In the genomic region with DNA sequence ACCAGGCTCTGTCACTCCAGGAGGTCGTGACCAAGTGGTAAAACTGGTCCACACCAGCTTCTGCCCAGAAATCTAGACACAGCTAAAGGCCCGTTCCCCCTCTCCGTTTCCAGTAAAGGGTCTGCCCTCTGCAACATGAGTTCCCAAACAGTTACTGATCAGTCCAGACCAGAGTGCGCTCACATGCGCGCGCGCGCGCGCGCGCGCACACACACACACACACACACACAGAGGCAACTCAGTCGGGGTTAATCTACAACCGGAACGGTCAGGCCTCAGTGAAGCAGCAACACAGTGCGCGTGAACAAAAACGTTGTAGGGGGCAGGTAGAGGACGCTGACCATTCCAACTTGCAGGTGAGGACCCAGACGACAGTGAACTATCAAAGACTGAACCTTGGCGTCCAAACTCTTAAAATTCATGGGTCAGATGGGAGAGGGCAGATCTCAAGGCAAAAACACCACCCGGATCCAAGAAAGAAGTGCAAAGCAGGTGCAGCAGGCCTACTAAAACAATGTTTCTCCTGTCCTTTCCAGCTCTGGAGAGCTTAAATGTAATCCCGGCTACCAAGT, we compare ENCODE assay signal across 8 mouse cellular contexts. TPM values are rescaled to one million over a fixed set of nuclear protein-coding genes. Genes with fewer than 3 reads are reported as not detected.
DNase-seq lines count a peak whose midpoint lies in the region; ATAC-seq and TF ChIP-seq lines count a peak whose summit lies in the region.

No protein-coding gene starts in this region.

- no peaks in the 10 kb centered on the region for H3K36me3 ChIP-seq in lung, embryonic 16.5 days (ENCODE audit: control insufficient read depth, insufficient read depth, low read length)
- no peaks in the 10 kb centered on the region for H3K36me3 ChIP-seq in hindbrain, embryonic 10.5 days
- H3K36me3 ChIP-seq in limb, embryonic 14.5 days (ENCODE audit: control insufficient read depth, insufficient read depth, low read length), result no peaks in the 10 kb centered on the region
- H3K36me3 ChIP-seq in stomach, embryonic 14.5 days (ENCODE audit: control insufficient read depth, insufficient read depth, low read length), result no peaks in the 10 kb centered on the region

- H3K4me3 ChIP-seq in lung, embryonic 16.5 days (ENCODE audit: low read length), result peak overlapping the region; percentile 96
- peak overlapping the region; percentile 80 for H3K4me3 ChIP-seq in hindbrain, embryonic 10.5 days
- H3K4me3 ChIP-seq in limb, embryonic 14.5 days (replicated peaks; ENCODE audit: low read length), result peak overlapping the region; percentile 58
- peak overlapping the region; percentile 71 for H3K4me3 ChIP-seq in stomach, embryonic 14.5 days (ENCODE audit: low read depth, low read length)

- TF ChIP-seq POLR2A in limb, embryonic 14.5 days (IDR thresholded peaks at IDR 0.05; ENCODE audit: borderline replicate concordance, extremely low read depth, insufficient read depth, insufficient read length), result no peak

- H3K4me1 ChIP-seq in lung, embryonic 16.5 days (replicated peaks; ENCODE audit: control insufficient read depth, insufficient read depth, low read length), result peaks cover 55% of the 10 kb centered on the region
- peaks cover 65% of the 10 kb centered on the region for H3K4me1 ChIP-seq in hindbrain, embryonic 10.5 days (replicated peaks)
- H3K4me1 ChIP-seq in limb, embryonic 14.5 days (ENCODE audit: control insufficient read depth, insufficient read depth, low read length), result peaks cover 14% of the 10 kb centered on the region; the same call in 1 of the 2 replicates
- H3K4me1 ChIP-seq in stomach, embryonic 14.5 days (ENCODE audit: control insufficient read depth, insufficient read depth, low read length), result peaks cover 30% of the 10 kb centered on the region

- H3K9me3 ChIP-seq in lung, embryonic 16.5 days (ENCODE audit: control insufficient read depth, low read length), result no peaks in the 10 kb centered on the region
- H3K9me3 ChIP-seq in hindbrain, embryonic 10.5 days, result no peaks in the 10 kb centered on the region
- H3K9me3 ChIP-seq in limb, embryonic 14.5 days (ENCODE audit: control insufficient read depth, low read length), result no peaks in the 10 kb centered on the region
- no peaks in the 10 kb centered on the region for H3K9me3 ChIP-seq in stomach, embryonic 14.5 days (ENCODE audit: control insufficient read depth, low read depth, low read length)

- H3K4me2 ChIP-seq in lung, embryonic 16.5 days (ENCODE audit: low read depth, low read length), result peak overlapping the region; percentile 92
- peak overlapping the region; percentile 98 for H3K4me2 ChIP-seq in limb, embryonic 14.5 days (replicated peaks; ENCODE audit: low read depth, low read length, severe bottlenecking)
- peak overlapping the region; percentile 89 for H3K4me2 ChIP-seq in stomach, embryonic 14.5 days (replicated peaks; ENCODE audit: low read depth, low read length)

- no peak for DNase-seq in lung, postnatal 36 days
- peak; percentile 48 for DNase-seq in hindbrain, embryonic 10.5 days (ENCODE audit: low spot score)
- no peak for DNase-seq in limb, embryonic 14.5 days (ENCODE audit: low spot score)
- DNase-seq in urinary bladder, postnatal 4 days (ENCODE audit: low spot score in 2 of 2), result no peak
- DNase-seq in adipocyte (ENCODE audit: low spot score), result no peak

- H3K9ac ChIP-seq in lung, embryonic 16.5 days (ENCODE audit: low read length), result peak overlapping the region; percentile 93
- H3K9ac ChIP-seq in limb, embryonic 14.5 days (ENCODE audit: low read depth, low read length, severe bottlenecking), result peak overlapping the region; percentile 63; the same call in 1 of the 2 replicates
- H3K9ac ChIP-seq in stomach, embryonic 14.5 days (replicated peaks; ENCODE audit: low read depth, low read length), result 0 out of 2 replicates have a peak overlapping the region, but pooled peaks have one; percentile 2

- WGBS in lung, embryonic 16.5 days, result 2% methylated on average over 25 of the region's 25 CpGs
- WGBS in hindbrain, embryonic 10.5 days, result 2% methylated on average over 25 of the region's 25 CpGs
- WGBS in limb, embryonic 14.5 days, result 3% methylated on average over 25 of the region's 25 CpGs
- whole genome bisulfite sequencing in stomach, embryonic 14.5 days, result 3% methylated on average over 25 of the region's 25 CpGs

- H3K27ac ChIP-seq in lung, embryonic 16.5 days (ENCODE audit: low read length), result peak overlapping the region; percentile 94
- H3K27ac ChIP-seq in hindbrain, embryonic 10.5 days, result peak overlapping the region; percentile 88; the same call in 1 of the 2 replicates
- no peak overlapping the region for H3K27ac ChIP-seq in limb, embryonic 14.5 days (replicated peaks; ENCODE audit: low read depth, low read length)
- H3K27ac ChIP-seq in stomach, embryonic 14.5 days (ENCODE audit: low read length), result peak overlapping the region; percentile 78; the same call in 1 of the 2 replicates

- peak; percentile 11; the same call in 1 of the 2 replicates for ATAC-seq in lung, embryonic 16.5 days (ENCODE audit: low read depth)
- ATAC-seq in limb, embryonic 14.5 days (ENCODE audit: low FRiP score, low read depth), result no peak
- ATAC-seq in stomach, embryonic 14.5 days (ENCODE audit: insufficient number of reproducible peaks, insufficient read depth, low FRiP score, low read depth), result no peak
- ATAC-seq in frontal cortex, adult (ENCODE audit: low TSS enrichment), result no peak

- no peaks in the 10 kb centered on the region for H3K27me3 ChIP-seq in lung, embryonic 16.5 days (ENCODE audit: control insufficient read depth, insufficient read depth, low read depth, low read length)
- H3K27me3 ChIP-seq in hindbrain, embryonic 10.5 days (ENCODE audit: insufficient read depth, poor library complexity, severe bottlenecking), result peaks cover 81% of the 10 kb centered on the region
- H3K27me3 ChIP-seq in limb, embryonic 14.5 days (ENCODE audit: control insufficient read depth, insufficient read depth, low read length), result no peaks in the 10 kb centered on the region
- H3K27me3 ChIP-seq in stomach, embryonic 14.5 days (ENCODE audit: control insufficient read depth, insufficient read depth, low read length), result no peaks in the 10 kb centered on the region

RNA-seq across cellular contexts. Expression of gene Smtnl2, which starts 0.9 kb away (rescaled TPM):
- polyA plus RNA-seq in lung, embryonic 16.5 days (2015; fragmentation: Nextera tagmentation; extraction: Ambion mirVana), result 133 and 136 TPM in 2 replicates
- polyA plus RNA-seq in hindbrain, embryonic 10.5 days (2016; fragmentation: Nextera tagmentation; extraction: Ambion mirVana), result 10.7 and 22.8 TPM in 2 replicates
- polyA plus RNA-seq in limb, embryonic 14.5 days (2012; rRNA removed), result 23.9 and 24.2 TPM in 2 replicates
- polyA plus RNA-seq in limb, embryonic 14.5 days (2014; fragmentation: Nextera tagmentation; extraction: Ambion mirVana), result 31.9 and 33.2 TPM in 2 replicates
- 28.8 and 31.6 TPM in 2 replicates for polyA plus RNA-seq in stomach, embryonic 14.5 days (2014; fragmentation: Nextera tagmentation; extraction: Ambion mirVana)

RNA-seq across cellular contexts. Expression of gene Ggt6, which starts 24.7 kb away (rescaled TPM):
- 0.19 TPM in 1 of 2 replicates, not detected in the other for polyA plus RNA-seq in lung, embryonic 16.5 days (2015; fragmentation: Nextera tagmentation; extraction: Ambion mirVana)
- polyA plus RNA-seq in hindbrain, embryonic 10.5 days (2016; fragmentation: Nextera tagmentation; extraction: Ambion mirVana), result not detected in 2 replicates
- polyA plus RNA-seq in limb, embryonic 14.5 days (2012; rRNA removed), result 4.6 and 4.9 TPM in 2 replicates
- polyA plus RNA-seq in limb, embryonic 14.5 days (2014; fragmentation: Nextera tagmentation; extraction: Ambion mirVana), result 4.8 and 5.9 TPM in 2 replicates
- polyA plus RNA-seq in stomach, embryonic 14.5 days (2014; fragmentation: Nextera tagmentation; extraction: Ambion mirVana), result 0.51 and 1.7 TPM in 2 replicates

RNA-seq across cellular contexts. Expression of gene Mybbp1a, which starts 30.5 kb away (rescaled TPM):
- polyA plus RNA-seq in lung, embryonic 16.5 days (2015; fragmentation: Nextera tagmentation; extraction: Ambion mirVana), result 106 and 126 TPM in 2 replicates
- 148 and 215 TPM in 2 replicates for polyA plus RNA-seq in hindbrain, embryonic 10.5 days (2016; fragmentation: Nextera tagmentation; extraction: Ambion mirVana)
- 103 and 110 TPM in 2 replicates for polyA plus RNA-seq in limb, embryonic 14.5 days (2012; rRNA removed)
- polyA plus RNA-seq in limb, embryonic 14.5 days (2014; fragmentation: Nextera tagmentation; extraction: Ambion mirVana), result 123 and 127 TPM in 2 replicates
- 121 and 126 TPM in 2 replicates for polyA plus RNA-seq in stomach, embryonic 14.5 days (2014; fragmentation: Nextera tagmentation; extraction: Ambion mirVana)

RNA-seq across cellular contexts. Expression of gene Tekt1, which starts 48.4 kb away (rescaled TPM):
- 17.8 and 22.4 TPM in 2 replicates for polyA plus RNA-seq in lung, embryonic 16.5 days (2015; fragmentation: Nextera tagmentation; extraction: Ambion mirVana)
- polyA plus RNA-seq in hindbrain, embryonic 10.5 days (2016; fragmentation: Nextera tagmentation; extraction: Ambion mirVana), result 7.0 and 7.7 TPM in 2 replicates
- 0.87 and 1.3 TPM in 2 replicates for polyA plus RNA-seq in limb, embryonic 14.5 days (2012; rRNA removed)
- 1.5 and 2.2 TPM in 2 replicates for polyA plus RNA-seq in limb, embryonic 14.5 days (2014; fragmentation: Nextera tagmentation; extraction: Ambion mirVana)
- 0.18 and 1.2 TPM in 2 replicates for polyA plus RNA-seq in stomach, embryonic 14.5 days (2014; fragmentation: Nextera tagmentation; extraction: Ambion mirVana)

Comparison
In these comparisons a context has a peak if more than half of its experiments do, and no peak if none do; other contexts are left out.
1. H3K9ac ChIP-seq: peak in every context shown above with its lines; median percentile 93 in lung, embryonic 16.5 days; 63 in limb, embryonic 14.5 days; 2 in stomach, embryonic 14.5 days.